Mouse (Mus musculus): ENCODE measurements around the gene Adamts3. TPM values are rescaled to one million over a fixed set of nuclear protein-coding genes. Genes with fewer than 3 reads are reported as not detected.

The Adamts3 gene
- polyA plus RNA-seq, 1 experiment from 2014 or later: 7.0 TPM

DNA sequence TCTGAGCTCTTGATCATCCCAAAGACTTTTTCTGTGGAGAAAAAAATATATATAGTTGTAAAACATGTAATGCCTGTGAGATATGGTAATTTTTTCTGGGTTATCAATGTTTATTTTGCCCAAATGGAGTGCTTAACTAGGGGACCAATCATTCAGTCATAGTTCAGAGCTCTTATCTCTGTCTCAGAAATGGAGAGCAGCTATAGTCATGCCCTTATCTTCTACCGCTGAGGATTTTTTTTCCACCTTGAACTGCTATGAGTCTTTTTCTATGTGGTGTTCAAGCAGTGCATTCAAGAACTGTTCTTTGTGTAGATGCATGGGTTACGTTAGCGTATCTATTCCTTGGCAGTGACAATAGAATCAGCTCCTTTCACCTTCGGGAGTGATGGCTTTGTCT lies 210.2 kb downstream of the Adamts3 start:
- Histone ChIP-seq H3K4me3 (ENCODE audit: low read depth, low read length) (no peak overlapping the region), H3K27ac (ENCODE audit: low read depth, low read length) (no peak overlapping the region), H3K4me1 (replicated peaks; ENCODE audit: control insufficient read depth, insufficient read depth, low read length) (no peaks in the 10 kb centered on the region), H3K27me3 (ENCODE audit: control insufficient read depth, insufficient read depth, low read length) (no peaks in the 10 kb centered on the region), H3K9ac (ENCODE audit: low read length) (no peak overlapping the region), H3K36me3 (ENCODE audit: control insufficient read depth, insufficient read depth, low read length) (no peaks in the 10 kb centered on the region), H3K9me3 (ENCODE audit: control insufficient read depth, low read length) (no peaks in the 10 kb centered on the region), H3K4me2 (ENCODE audit: low read depth, low read length, severe bottlenecking) (no peak overlapping the region)
- WGBS: 74% methylated on average over 4 of the region's 4 CpGs
- DNase-seq (ENCODE audit: low spot score) (no peak), ATAC-seq (replicated peaks; ENCODE audit: low FRiP score) (no peak)

DNA sequence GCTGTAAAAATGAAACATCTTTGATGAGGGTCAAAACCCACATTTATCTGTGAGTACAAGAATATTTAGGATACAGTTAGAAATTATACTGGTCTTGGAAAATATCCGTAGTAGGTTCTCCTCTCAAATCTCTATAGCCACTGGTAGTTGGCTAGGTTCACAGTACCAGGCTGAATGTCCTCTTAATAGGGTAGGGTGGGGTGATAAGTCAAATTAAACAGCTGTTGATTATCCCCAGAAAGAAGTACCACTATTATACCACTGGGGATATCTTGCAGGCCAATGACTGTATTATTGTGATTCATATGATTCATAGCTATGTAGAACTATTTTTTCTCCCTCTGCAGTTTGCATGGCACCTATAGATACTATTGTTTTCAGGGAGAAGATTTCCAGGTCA lies 228.8 kb downstream of the Adamts3 start:
- Histone ChIP-seq H3K4me3 (ENCODE audit: low read depth, low read length) (no peak overlapping the region), H3K9me3 (ENCODE audit: control insufficient read depth, low read length) (no peaks in the 10 kb centered on the region), H3K9ac (ENCODE audit: low read length) (no peak overlapping the region), H3K27ac (ENCODE audit: low read depth, low read length) (no peak overlapping the region), H3K4me2 (ENCODE audit: low read depth, low read length, severe bottlenecking) (no peak overlapping the region), H3K36me3 (ENCODE audit: control insufficient read depth, insufficient read depth, low read length) (no peaks in the 10 kb centered on the region), H3K27me3 (ENCODE audit: control insufficient read depth, insufficient read depth, low read length) (no peaks in the 10 kb centered on the region), H3K4me1 (replicated peaks; ENCODE audit: control insufficient read depth, insufficient read depth, low read length) (no peaks in the 10 kb centered on the region)
- ATAC-seq (replicated peaks; ENCODE audit: low FRiP score): no peak
- DNase-seq (ENCODE audit: low spot score): no peak
- 90% methylated on average over 1 of the region's 1 CpGs for WGBS

DNA sequence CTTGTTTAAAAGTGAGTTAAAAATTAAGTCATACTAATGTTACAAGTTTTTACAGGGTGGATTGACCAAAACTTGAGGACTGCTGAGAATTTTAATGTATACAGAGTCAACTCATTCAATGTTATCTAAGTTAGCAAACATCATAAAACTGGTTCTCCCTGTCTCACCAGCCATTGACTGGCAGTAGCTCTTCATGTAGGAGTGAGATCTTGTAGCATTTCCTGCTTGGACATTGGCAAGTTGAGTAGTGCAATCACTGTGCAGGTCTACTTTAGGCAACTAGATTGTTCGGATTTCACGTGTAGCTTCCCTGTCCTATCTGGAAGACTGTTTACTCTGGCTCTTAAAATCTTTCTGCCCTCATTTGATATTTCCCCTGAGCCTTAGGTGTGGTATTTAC lies 229.3 kb downstream of the Adamts3 start:
- DNase-seq (ENCODE audit: low spot score) (no peak), ATAC-seq (replicated peaks; ENCODE audit: low FRiP score) (no peak)
- WGBS: 99% methylated on average over 2 of the region's 2 CpGs

DNA sequence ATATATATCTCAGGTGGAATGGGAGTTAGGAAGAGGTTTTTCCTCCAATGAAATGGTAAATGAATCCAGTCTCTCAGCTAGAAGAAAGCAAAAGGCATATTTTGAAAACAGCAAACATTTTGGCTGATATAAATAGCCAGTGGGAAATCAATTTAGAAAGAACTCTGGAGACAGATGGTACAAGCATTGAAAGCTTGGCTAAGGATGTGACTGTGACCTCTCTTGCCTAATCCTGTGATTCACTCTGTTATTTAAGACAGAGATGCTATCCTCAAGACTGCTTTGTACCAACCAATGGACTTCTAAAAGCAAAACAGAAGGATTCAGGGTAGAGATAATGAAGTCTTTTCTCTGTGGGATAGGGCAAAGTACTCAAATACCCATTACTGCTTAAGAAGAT lies 236.2 kb downstream of the Adamts3 start:
- Histone ChIP-seq H3K4me3 (ENCODE audit: low read depth, low read length) (no peak overlapping the region), H3K27me3 (ENCODE audit: control insufficient read depth, insufficient read depth, low read length) (no peaks in the 10 kb centered on the region), H3K36me3 (ENCODE audit: control insufficient read depth, insufficient read depth, low read length) (no peaks in the 10 kb centered on the region), H3K9me3 (ENCODE audit: control insufficient read depth, low read length) (no peaks in the 10 kb centered on the region), H3K27ac (ENCODE audit: low read depth, low read length) (no peak overlapping the region), H3K4me2 (ENCODE audit: low read depth, low read length, severe bottlenecking) (no peak overlapping the region), H3K9ac (ENCODE audit: low read length) (no peak overlapping the region), H3K4me1 (replicated peaks; ENCODE audit: control insufficient read depth, insufficient read depth, low read length) (no peaks in the 10 kb centered on the region)
- no peak for DNase-seq (ENCODE audit: low spot score)
- ATAC-seq (replicated peaks; ENCODE audit: low FRiP score): no peak

More for the DNA sequence above, 229.3 kb downstream of the Adamts3 start:
- Histone ChIP-seq H3K4me3 (ENCODE audit: low read depth, low read length) (no peak overlapping the region), H3K4me1 (replicated peaks; ENCODE audit: control insufficient read depth, insufficient read depth, low read length) (no peaks in the 10 kb centered on the region), H3K9ac (ENCODE audit: low read length) (no peak overlapping the region), H3K4me2 (ENCODE audit: low read depth, low read length, severe bottlenecking) (no peak overlapping the region), H3K9me3 (ENCODE audit: control insufficient read depth, low read length) (no peaks in the 10 kb centered on the region), H3K27ac (ENCODE audit: low read depth, low read length) (no peak overlapping the region), H3K36me3 (ENCODE audit: control insufficient read depth, insufficient read depth, low read length) (no peaks in the 10 kb centered on the region), H3K27me3 (ENCODE audit: control insufficient read depth, insufficient read depth, low read length) (no peaks in the 10 kb centered on the region)

DNA sequence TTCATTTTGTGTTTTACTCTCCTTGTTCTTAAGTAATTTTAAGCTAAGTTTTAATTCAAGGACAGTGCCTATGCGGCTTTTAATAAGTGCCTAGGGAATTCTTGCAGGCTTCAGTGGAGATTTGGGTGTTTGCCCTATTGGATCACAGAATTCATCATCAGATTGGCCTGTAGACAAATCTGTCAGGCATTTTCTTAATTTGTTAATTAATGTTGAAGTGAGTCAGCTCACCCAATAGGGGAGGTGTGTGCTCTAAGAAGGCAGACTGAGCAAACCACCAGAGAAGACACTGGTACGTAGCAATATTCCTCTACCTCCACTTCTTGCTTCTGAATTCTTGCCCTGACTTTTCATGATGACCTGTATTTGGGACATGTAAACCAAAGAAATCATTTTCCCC lies 247.7 kb downstream of the Adamts3 start:
- Histone ChIP-seq H3K27me3 (ENCODE audit: control insufficient read depth, insufficient read depth, low read length) (no peaks in the 10 kb centered on the region), H3K9ac (ENCODE audit: low read length) (no peak overlapping the region), H3K4me3 (ENCODE audit: low read depth, low read length) (no peak overlapping the region), H3K9me3 (ENCODE audit: control insufficient read depth, low read length) (no peaks in the 10 kb centered on the region), H3K4me2 (ENCODE audit: low read depth, low read length, severe bottlenecking) (no peak overlapping the region), H3K36me3 (ENCODE audit: control insufficient read depth, insufficient read depth, low read length) (no peaks in the 10 kb centered on the region), H3K27ac (ENCODE audit: low read depth, low read length) (no peak overlapping the region), H3K4me1 (replicated peaks; ENCODE audit: control insufficient read depth, insufficient read depth, low read length) (no peaks in the 10 kb centered on the region)
- no peak for ATAC-seq (replicated peaks; ENCODE audit: low FRiP score)
- no peak for DNase-seq (ENCODE audit: low spot score)
- WGBS: 83% methylated on average over 2 of the region's 2 CpGs

DNA sequence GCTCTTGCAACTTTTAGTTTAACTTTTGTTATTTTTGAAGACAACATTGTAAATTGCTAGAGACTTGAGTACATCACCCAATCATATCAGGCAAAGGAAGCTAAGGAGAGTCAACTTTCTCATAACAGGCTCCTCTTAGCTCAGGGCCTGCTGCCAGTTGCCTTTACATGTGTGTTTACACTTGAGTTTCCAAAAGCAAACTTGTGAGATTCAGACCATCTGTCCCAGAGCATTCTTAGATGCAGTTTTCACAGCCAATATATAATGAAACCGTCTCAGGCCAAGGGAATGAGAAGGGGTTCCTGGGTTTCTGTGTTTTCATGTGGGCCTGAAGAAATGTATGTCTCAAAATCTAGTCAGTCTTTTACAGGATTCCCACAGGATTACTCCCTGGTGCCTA lies 251.5 kb downstream of the Adamts3 start:
- no peak for ATAC-seq (replicated peaks; ENCODE audit: low FRiP score)
- no peak overlapping the region for H3K9ac ChIP-seq (ENCODE audit: low read length)
- no peak for DNase-seq (ENCODE audit: low spot score)
- H3K27ac ChIP-seq (ENCODE audit: low read depth, low read length): no peak overlapping the region
- no peak overlapping the region for H3K4me3 ChIP-seq (ENCODE audit: low read depth, low read length)
- no peaks in the 10 kb centered on the region for H3K27me3 ChIP-seq (ENCODE audit: control insufficient read depth, insufficient read depth, low read length)
- no peak overlapping the region for H3K4me2 ChIP-seq (ENCODE audit: low read depth, low read length, severe bottlenecking)
- H3K9me3 ChIP-seq (ENCODE audit: control insufficient read depth, low read length): no peaks in the 10 kb centered on the region
- no peaks in the 10 kb centered on the region for H3K4me1 ChIP-seq (replicated peaks; ENCODE audit: control insufficient read depth, insufficient read depth, low read length)
- no peaks in the 10 kb centered on the region for H3K36me3 ChIP-seq (ENCODE audit: control insufficient read depth, insufficient read depth, low read length)
- WGBS: 73% methylated on average over 1 of the region's 1 CpGs
